Mouse (Mus musculus) cerebellum, adult 8-10 months (tissue): ENCODE data around the gene Flt3.

ENCODE experiments used
- DNase-seq: peaks from one replicate; pipeline ENCODE4 v3.0.0; 2022

The Flt3 gene

GRCm38 (mm10) chr5:147307398-147307785 lies 92.9 kb downstream of the Flt3 start:
- no peak for DNase-seq

GRCm38 (mm10) chr5:147306638-147307397 lies 93.5 kb downstream of the Flt3 start, which contains the start of gene Cdx2:
Gene Cdx2 (minus strand): TSS chr5:147307270.
- no peak for DNase-seq

GRCm38 (mm10) chr5:147305856-147306637 lies 94.2 kb downstream of the Flt3 start:
- no peak for DNase-seq

GRCm38 (mm10) chr5:147305166-147305565 lies 95.1 kb downstream of the Flt3 start:
- no peak for DNase-seq

- DNase-seq, result no peak
Measured at GRCm38 (mm10) chr5:147304276-147305155, 95.8 kb downstream of the Flt3 start.

GRCm38 (mm10) chr5:147302746-147303400 lies 97.4 kb downstream of the Flt3 start:
- no peak for DNase-seq

- no peak for DNase-seq
Measured at GRCm38 (mm10) chr5:147302141-147302540, 98.1 kb downstream of the Flt3 start.

- DNase-seq, result no peak
Measured at GRCm38 (mm10) chr5:147301781-147302070, 98.6 kb downstream of the Flt3 start.

GRCm38 (mm10) chr5:147300917-147301780 lies 99.1 kb downstream of the Flt3 start:
- DNase-seq, result no peak

GRCm38 (mm10) chr5:147300001-147300363 lies 100.3 kb downstream of the Flt3 start:
- DNase-seq, result no peak

- DNase-seq, result peak; percentile 11
Measured at GRCm38 (mm10) chr5:147299255-147300000, 100.9 kb downstream of the Flt3 start.

GRCm38 (mm10) chr5:147297249-147297648 lies 103.0 kb downstream of the Flt3 start:
- no peak for DNase-seq

- no peak for DNase-seq
Measured at GRCm38 (mm10) chr5:147294121-147294520, 106.2 kb downstream of the Flt3 start.

GRCm38 (mm10) chr5:147293127-147293910 lies 107.0 kb downstream of the Flt3 start:
- peak; percentile 42 for DNase-seq

- no peak for DNase-seq
Measured at GRCm38 (mm10) chr5:147292506-147293120, 107.7 kb downstream of the Flt3 start.

GRCm38 (mm10) chr5:147291764-147292505 lies 108.4 kb downstream of the Flt3 start:
- no peak for DNase-seq

- DNase-seq, result no peak
Measured at GRCm38 (mm10) chr5:147284365-147284764, 115.9 kb downstream of the Flt3 start.
